Mouse (Mus musculus) adrenal gland, adult 8-10 months (tissue): ENCODE measurements around the gene Rab7b. TPM values are rescaled to one million over a fixed set of nuclear protein-coding genes. Genes with fewer than 3 reads are reported as not detected.

Experiments
- DNase-seq: peaks from one replicate; pipeline ENCODE4 v3.0.0; 2022
- total RNA-seq, 4 experiments: library from RNA; stranded (reverse); gene quantifications; 2 replicates each; pipeline ENCODE4 v1.2.4; 2022

Rab7b gene
- total RNA-seq, 4 experiments from 2014 or later: 6.6 to 17.4 (median 11.0) TPM

DNA sequence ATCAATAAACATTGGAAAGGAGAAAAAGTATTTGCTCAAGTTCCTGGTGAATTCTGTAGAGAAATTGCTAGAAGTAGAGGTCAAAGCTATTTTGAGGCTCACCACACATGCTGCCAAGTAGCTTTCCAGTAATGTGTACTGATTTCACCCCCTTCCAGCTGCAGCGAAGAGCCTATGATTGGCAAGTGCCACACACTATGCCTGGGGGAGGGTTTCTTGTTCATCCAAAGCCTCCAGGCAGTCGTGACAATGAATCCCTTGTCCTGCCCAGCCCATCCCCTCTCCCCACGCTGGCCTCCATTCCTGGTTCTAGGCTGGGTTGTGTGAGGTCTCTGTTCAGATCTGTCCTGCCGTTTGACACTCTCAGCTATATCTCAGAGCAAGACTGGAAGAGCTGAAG, 7.8 kb downstream of the Rab7b start:
- no peak for DNase-seq

- no peak for DNase-seq
Observed at GRCm38 (mm10) chr1:131698770-131699169, 10.3 kb downstream of the Rab7b start.

DNA sequence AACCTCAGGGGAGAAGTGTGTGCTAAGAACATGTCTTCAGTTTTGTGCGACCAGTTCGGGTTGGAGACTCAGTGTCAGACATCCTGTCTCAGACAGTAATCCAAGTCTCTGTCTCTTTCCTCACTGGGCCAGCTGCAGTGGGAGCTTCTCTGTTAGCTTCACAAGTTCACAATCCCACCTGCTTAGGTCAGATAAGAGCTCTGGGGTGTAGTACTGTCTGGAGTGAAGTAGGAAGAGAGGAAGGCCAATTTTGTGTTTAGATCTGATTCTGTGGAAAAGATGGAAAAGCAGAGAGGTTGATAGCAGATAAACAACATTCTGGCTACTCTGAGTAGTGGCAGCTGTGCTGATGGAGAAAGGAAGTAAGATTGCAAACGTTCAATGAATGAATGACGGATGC, 11.1 kb downstream of the Rab7b start:
- DNase-seq: no peak

DNA sequence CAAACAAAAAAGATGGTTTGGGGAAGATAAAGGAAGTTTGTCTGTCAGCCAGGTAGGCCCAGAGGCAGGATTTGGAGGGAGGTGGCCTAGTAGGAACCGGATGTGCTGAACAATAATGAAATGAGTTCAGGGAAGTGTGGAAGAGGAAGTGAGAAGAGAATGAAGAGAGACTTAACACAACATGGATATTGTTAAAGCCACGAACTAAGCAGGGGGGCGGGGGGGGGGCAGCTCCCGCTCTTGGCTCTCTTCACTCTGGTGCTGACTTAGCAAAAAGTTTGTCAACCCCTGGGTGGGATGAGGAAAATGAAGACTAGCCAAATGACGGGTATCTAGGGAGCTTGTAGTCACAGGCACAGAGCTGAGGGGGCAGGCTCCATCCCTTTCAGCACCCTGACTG, 12.0 kb downstream of the Rab7b start:
- no peak for DNase-seq

- no peak for DNase-seq
Observed at GRCm38 (mm10) chr1:131701391-131701790, 12.9 kb downstream of the Rab7b start.

DNA sequence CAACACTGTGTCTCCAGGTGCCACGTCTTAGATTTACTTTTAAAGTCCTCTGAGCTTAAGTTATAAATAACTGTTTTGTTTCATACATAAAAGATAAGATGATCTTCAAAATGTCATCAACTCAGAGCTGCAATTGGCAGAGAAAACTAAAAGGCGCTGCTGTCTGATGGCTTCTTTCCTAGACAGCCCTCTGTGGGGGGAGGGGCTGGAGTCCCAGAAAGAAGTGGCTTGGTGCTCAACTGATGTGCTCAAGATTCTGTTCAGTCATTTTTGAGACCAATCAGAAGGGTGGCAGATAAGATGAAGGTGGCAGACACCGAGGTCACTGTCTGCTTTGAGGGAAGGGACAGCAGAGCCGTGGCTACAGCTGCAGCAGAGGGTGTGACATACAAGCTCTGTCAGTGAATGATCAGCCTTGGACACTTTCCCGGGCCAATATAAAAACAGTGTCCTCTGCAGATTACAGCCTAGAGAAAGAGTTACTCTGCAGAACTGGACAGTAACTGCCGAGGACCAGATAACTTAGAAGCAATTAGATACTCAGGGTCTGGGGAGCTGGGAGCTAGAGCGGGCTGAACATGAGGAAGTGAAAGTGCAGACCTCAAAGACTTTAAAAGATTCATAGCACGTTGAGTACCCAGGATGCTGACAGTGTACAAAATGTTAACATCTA, 13.7 kb downstream of the Rab7b start:
- no peak for DNase-seq

GRCm38 (mm10) chr1:131703482-131703881, 15.0 kb downstream of the Rab7b start:
- no peak for DNase-seq

GRCm38 (mm10) chr1:131708338-131708737, 19.8 kb downstream of the Rab7b start:
- DNase-seq: no peak

GRCm38 (mm10) chr1:131711518-131711917, 23.0 kb downstream of the Rab7b start:
- DNase-seq: no peak

- peak; percentile 79 for DNase-seq
Observed at GRCm38 (mm10) chr1:131712386-131712785, 23.9 kb downstream of the Rab7b start.

- DNase-seq: no peak
Observed at GRCm38 (mm10) chr1:131714388-131715337, 26.2 kb downstream of the Rab7b start.

GRCm38 (mm10) chr1:131718952-131719694, 30.6 kb downstream of the Rab7b start:
- no peak for DNase-seq

DNA sequence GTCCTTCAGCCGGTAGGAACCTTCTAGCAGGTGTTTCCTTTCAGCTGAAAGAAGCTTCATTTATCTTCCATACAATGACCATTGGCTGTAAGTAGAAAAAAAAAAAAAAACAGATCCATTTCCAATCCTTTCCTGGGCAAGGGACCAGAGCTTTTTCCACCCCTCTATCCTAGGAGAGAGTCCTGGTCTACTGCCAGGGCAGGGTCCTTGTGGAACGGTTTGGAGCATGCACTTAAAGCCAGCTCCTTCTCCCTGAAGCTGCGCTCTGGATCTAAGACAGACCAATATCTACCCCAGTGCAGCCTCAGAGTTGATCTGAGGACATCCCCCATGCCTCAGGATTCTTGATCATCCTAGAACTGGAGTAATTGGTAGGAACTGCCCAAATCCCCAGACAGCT, 33.5 kb downstream of the Rab7b start:
- DNase-seq: no peak

DNA sequence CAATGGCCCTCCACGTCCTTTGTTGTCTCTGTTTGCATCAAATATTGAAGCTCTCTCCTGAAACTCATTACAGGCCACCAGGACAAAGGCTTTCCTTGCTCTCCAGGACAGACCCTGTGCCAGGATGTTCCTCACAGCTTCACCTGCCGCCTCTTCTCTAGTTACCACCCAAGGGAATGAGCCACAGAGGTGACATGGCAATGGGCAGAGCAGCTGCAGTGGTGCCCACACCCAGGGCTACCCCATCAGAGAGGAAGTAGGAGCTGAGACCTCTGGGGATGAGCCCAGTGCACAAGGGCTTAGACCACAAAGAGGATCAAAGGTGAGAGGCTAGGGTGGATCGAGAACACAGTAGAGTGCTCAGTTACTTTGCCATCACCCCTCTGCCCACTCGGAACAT, 35.1 kb downstream of the Rab7b start:
- no peak for DNase-seq

DNA sequence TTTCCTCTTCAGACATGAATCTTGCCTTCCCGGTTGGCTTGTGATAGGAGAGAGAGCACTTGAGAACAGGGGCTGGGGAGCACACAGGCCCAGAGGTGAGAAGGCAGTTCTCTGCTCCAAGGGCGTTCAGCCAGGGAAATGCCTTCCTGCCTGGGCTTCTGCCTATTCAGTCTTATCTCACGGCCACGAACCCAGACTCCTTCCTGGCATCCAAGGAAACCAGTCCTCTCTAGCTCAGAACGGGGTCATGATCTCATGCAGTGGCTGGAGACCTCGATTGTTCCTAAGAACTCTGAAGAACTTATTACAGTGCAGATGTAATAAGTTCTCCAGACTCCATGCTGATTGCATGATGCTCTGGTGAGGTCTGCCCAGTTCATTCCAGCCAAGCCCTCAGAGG, 38.1 kb downstream of the Rab7b start:
- DNase-seq: peak; percentile 51

DNA sequence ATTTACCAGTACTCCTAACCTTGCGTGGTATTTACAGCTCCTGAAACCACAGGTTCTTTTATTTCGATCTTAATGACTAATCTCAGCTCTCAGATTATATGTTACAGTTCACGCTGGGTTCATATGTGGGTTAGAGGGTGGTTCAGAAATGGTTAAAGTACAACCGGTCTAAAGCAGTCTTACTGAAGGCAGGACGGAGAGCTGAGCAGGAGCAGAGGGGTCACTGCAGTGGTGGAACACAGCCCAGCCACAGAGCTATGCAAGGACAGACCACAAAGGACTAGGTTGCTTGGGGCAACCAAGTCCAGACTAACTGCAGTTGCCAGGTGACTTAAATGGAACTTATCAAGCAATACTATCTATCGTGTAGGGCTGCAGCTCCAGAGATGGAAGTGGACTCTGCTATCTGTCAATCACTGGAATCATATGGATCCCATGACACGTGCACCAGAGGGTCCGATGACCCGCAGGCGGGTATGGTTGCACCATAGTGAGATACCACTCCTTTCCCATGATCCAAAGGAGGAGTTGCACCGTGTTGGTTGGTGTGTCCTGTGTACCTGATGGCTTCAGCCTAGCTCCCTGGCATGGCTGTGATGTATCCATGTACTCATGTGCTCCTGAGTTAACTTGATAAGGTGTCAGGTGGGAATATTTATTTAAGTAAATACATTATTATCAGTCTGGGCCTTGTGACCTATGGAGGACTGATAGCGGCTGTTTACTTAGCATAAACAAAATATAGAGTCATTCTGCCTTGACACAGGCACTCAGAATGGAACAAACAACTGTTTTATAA, 42.3 kb downstream of the Rab7b start:
- DNase-seq: no peak

- DNase-seq: no peak
Observed at GRCm38 (mm10) chr1:131733474-131734180, 45.1 kb downstream of the Rab7b start.

GRCm38 (mm10) chr1:131734657-131735273, 46.3 kb downstream of the Rab7b start:
- no peak for DNase-seq

- no peak for DNase-seq
Observed at GRCm38 (mm10) chr1:131736494-131736893, 48.0 kb downstream of the Rab7b start.

DNA sequence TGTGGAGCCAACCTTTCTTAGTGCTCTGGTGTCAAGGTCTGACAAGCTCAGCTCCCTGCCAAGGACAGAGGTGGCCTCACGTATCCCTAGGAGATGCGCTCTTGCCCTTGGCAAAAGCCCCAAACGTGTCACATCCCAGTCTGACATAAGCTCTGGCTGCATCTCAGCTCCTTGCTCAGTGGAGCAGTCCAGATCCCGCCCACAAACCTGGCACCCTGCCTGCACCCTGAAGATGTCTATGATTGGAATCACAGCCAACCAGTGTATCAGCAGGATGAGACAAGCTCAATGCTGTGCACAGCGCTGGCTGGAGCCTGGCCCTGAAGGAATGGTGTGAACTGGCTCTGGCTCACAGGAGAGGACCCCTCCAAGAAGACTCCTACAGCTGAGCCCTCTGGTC, 48.8 kb downstream of the Rab7b start:
- DNase-seq: peak; percentile 94

GRCm38 (mm10) chr1:131738760-131739159, 50.3 kb downstream of the Rab7b start:
- no peak for DNase-seq
